Mouse (Mus musculus) ES-Bruce4 (cell line): ENCODE data around the gene Prtg.

Experiments used
- CTCF ChIP-seq: IDR thresholded peaks from one replicate; pipeline ENCODE4 v1.8.1; 2011; ENCODE audit warnings: low read depth, low read length
- POLR2A ChIP-seq: IDR thresholded peaks from one replicate; pipeline ENCODE4 v1.8.1; 2011; ENCODE audit warnings: low read length; ENCODE audit not compliant: insufficient read depth

GRCm38 (mm10) chr9:72944286-72944685, 137.6 kb downstream of the Prtg start:
- TF ChIP-seq CTCF (no peak), POLR2A (no peak)
